Mouse (Mus musculus): ENCODE data around the gene Prkar1a.

DNA sequence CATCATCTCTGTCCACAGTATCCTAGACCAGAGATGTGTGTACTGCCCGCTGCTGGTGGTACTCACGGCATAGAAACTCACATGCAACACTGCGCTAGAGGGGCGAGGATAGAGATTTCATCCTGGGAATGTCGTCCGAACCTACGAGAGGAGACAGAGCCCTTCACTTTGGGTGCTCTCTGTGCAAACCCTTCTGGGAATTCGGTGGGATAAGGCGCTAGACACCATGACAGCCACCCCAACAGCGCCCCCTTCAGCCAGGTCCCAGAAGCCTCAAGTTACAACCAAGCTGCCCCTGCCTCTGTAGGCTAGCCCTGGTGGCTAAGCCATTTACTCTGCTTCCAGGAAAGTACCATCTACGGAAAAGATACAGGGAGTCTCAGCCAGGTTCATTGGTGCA lies 25.3 kb downstream of the Prkar1a start:
- 0 out of 2 replicates have a peak, but pooled peaks have one; percentile 9 for TF ChIP-seq CTCF (IDR thresholded peaks at IDR 0.05)
- TF ChIP-seq POLR2A (IDR thresholded peaks at IDR 0.05; ENCODE audit: insufficient read depth, low read depth, low read length): no peak
- TF ChIP-seq EP300 (IDR thresholded peaks at IDR 0.05; ENCODE audit: insufficient read depth, low read depth, low read length): no peak
